Mouse (Mus musculus): ENCODE data around the gene Ddx28.

GRCm38 (mm10) chr8:106001908-106002307 is 9.8 kb downstream of the Ddx28 start:
- no peak for TF ChIP-seq CTCF (IDR thresholded peaks at IDR 0.05; ENCODE audit: control insufficient read depth, insufficient read depth, insufficient replicate concordance, low read depth, low read length)
- TF ChIP-seq POLR2A (IDR thresholded peaks at IDR 0.05; ENCODE audit: control insufficient read depth, low read depth, low read length) = no peak
